Mouse (Mus musculus): Measurements from ENCODE around the gene Batf.

- TF ChIP-seq CTCF (IDR thresholded peaks at IDR 0.05) (no peak), POLR2A (IDR thresholded peaks at IDR 0.05; ENCODE audit: insufficient read depth, low read depth, low read length) (no peak), EP300 (IDR thresholded peaks at IDR 0.05; ENCODE audit: insufficient read depth, low read depth, low read length) (no peak)
Measured at GRCm38 (mm10) chr12:85660855-85661254, 25.6 kb upstream of the Batf start.

Measured in heart, adult 2 months (tissue).